Mouse (Mus musculus) limb, embryonic 12.5 days (tissue): ENCODE data around the gene Olfr933. TPM values are rescaled to one million over a fixed set of nuclear protein-coding genes. Genes with fewer than 3 reads are reported as not detected.
A peak's percentile ranks its signal among the peaks of the same experiment; 100 is the strongest.

ENCODE experiments used
- ATAC-seq: fragments of 200-750 bp; cut with Nextera tagmentation; 2 replicates; pipeline ENCODE4 v1.8.0; 2017; ENCODE audit warnings: low read depth, moderate TSS enrichment; ENCODE audit not compliant: insufficient number of reproducible peaks, insufficient read depth, low FRiP score, low TSS enrichment
- H3K27ac ChIP-seq: fragments of 300-500 bp; sonication (generic); 2 replicates; pipeline ENCODE4 v1.5.1; 2016; ENCODE audit warnings: mild to moderate bottlenecking, moderate library complexity
- H3K27me3 ChIP-seq: fragments of 300-500 bp; sonication (generic); 2 replicates; pipeline ENCODE4 v1.6.1; 2016; ENCODE audit warnings: mild to moderate bottlenecking, moderate library complexity
- H3K36me3 ChIP-seq: fragments of 300-500 bp; sonication (generic); 2 replicates; pipeline ENCODE4 v1.6.1; 2016; ENCODE audit warnings: mild to moderate bottlenecking, moderate library complexity
- H3K4me1 ChIP-seq: fragments of 300-500 bp; sonication (generic); replicated peaks from 2 replicates; pipeline ENCODE4 v1.6.1; 2016
- H3K4me2 ChIP-seq: fragments of 300-500 bp; sonication (generic); 2 replicates; pipeline ENCODE4 v1.6.1; 2016; ENCODE audit warnings: mild to moderate bottlenecking, moderate library complexity
- H3K4me3 ChIP-seq: fragments of 300-500 bp; sonication (generic); replicated peaks from 2 replicates; pipeline ENCODE4 v1.5.1; 2016; ENCODE audit warnings: mild to moderate bottlenecking
- H3K9ac ChIP-seq: fragments of 300-500 bp; sonication (generic); replicated peaks from 2 replicates; pipeline ENCODE4 v1.6.1; 2016; ENCODE audit warnings: mild to moderate bottlenecking, moderate library complexity
- H3K9me3 ChIP-seq: fragments of 300-500 bp; sonication (generic); 2 replicates; pipeline ENCODE4 v1.6.1; 2016; ENCODE audit warnings: mild to moderate bottlenecking, moderate library complexity
- WGBS: fragments of 180-500 bp; shearing (Covaris S2); methylation state at CpG from one replicate; pipeline ENCODE4 v1.1.7; 2016; 5-methylcytosine and 5-hydroxymethylcytosine counted together
- polyA plus RNA-seq: library from polyadenylated mRNA; unstranded; fragments of >200 nt; fragmentation: Nextera tagmentation; extraction: Ambion mirVana; gene quantifications from 2 replicates; pipeline ENCODE4 v1.2.1, GENCODE M21; 2016

Gene Olfr933
- polyA plus RNA-seq: not detected in 2 replicates

DNA sequence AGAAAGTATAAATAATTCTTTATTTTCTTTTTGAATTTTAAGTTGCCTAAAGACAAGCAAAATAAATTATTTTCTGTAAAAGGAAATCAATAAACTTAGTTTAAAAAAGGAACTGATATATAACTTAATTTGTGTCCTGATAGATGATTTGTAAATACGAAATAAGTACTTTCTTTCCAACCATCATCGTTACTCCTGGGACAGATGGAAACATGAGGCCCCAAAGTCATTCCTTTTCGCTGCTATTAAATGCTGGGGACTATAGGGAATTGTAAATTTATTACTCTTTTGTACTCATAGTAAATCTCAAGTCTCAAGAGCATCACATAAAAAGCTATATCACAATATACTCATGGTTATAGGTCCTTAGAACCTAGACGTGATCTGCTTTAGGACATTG lies at the start of gene Olfr933:
Olfr933 (plus strand) TSS at position 301 of the 400 bp plus-strand sequence.
- no peak within 1 kb of the TSS for H3K4me2 ChIP-seq
- no peaks in the 10 kb centered on the region for H3K4me1 ChIP-seq
- H3K9ac ChIP-seq: no peak within 1 kb of the TSS
- no peaks in the 10 kb centered on the region for H3K36me3 ChIP-seq
- no peak within 1 kb of the TSS for H3K27ac ChIP-seq
- H3K4me3 ChIP-seq: no peak within 1 kb of the TSS
- no peak for ATAC-seq
- WGBS: 78% methylated on average over 4 of the region's 4 CpGs
- H3K27me3 ChIP-seq: no peaks in the 10 kb centered on the region
- H3K9me3 ChIP-seq: no peaks in the 10 kb centered on the region

DNA sequence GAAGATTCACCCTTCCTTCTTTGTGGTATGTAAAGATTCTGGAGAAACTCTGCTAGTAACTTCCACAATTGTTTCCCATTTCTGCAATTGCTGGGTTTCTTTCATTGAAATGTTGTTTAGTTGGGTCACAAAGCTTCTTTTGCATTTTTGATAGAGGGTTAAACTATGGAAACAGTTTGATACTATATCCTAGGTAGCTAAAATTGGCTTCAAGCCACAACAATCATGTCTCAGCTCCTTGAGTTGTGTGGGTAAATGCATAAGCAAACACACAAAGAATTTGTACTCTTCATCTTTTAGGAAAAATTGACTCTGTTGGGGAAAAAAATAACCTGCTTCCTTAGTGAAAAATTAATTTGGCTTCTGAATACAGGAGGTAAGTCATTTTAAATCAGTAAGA lies 42.6 kb upstream of the Olfr933 start, which contains the start of gene Olfr930:
Olfr930 (plus strand) TSS at position 301 of the 400 bp plus-strand sequence.
- no peak within 1 kb of the TSS for H3K9ac ChIP-seq
- H3K36me3 ChIP-seq: no peaks in the 10 kb centered on the region
- no peak within 1 kb of the TSS for H3K4me3 ChIP-seq
- H3K4me1 ChIP-seq: no peaks in the 10 kb centered on the region
- H3K4me2 ChIP-seq: no peak within 1 kb of the TSS
- H3K27me3 ChIP-seq: no peaks in the 10 kb centered on the region
- H3K9me3 ChIP-seq: no peaks in the 10 kb centered on the region
- no peak within 1 kb of the TSS for H3K27ac ChIP-seq
- ATAC-seq: no peak

- Histone ChIP-seq H3K36me3 (no peaks in the 10 kb centered on the region), H3K27ac (no peak overlapping the region), H3K27me3 (no peaks in the 10 kb centered on the region), H3K4me3 (0 out of 2 replicates have a peak overlapping the region, but pooled peaks have one; percentile 7), H3K4me1 (no peaks in the 10 kb centered on the region), H3K9me3 (no peaks in the 10 kb centered on the region), H3K9ac (no peak overlapping the region), H3K4me2 (no peak overlapping the region)
- WGBS: 26% methylated on average over 7 of the region's 7 CpGs
- no peak for ATAC-seq
Observed at GRCm38 (mm10) chr9:38953401-38954123, 18.6 kb upstream of the Olfr933 start.

DNA sequence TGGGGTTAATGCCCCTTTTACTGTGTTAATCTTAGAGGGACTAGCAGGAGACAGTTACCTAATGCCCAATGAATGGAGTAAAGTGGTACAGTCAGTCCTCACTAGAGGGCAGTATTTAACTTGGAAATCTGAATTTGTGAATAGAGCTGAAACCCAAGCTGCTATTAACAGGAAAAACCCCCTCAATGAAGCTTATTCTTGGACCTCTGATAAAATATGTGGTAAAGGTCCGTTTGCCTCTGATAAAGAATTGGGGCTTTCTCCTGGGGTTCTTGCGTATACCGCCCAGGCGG lies 18.0 kb upstream of the Olfr933 start:
- no peak overlapping the region for H3K9ac ChIP-seq
- no peaks in the 10 kb centered on the region for H3K36me3 ChIP-seq
- H3K4me3 ChIP-seq: 0 out of 2 replicates have a peak overlapping the region, but pooled peaks have one; percentile 7
- no peaks in the 10 kb centered on the region for H3K4me1 ChIP-seq
- H3K27me3 ChIP-seq: no peaks in the 10 kb centered on the region
- WGBS: 72% methylated on average over 4 of the region's 4 CpGs
- no peak for ATAC-seq
- H3K4me2 ChIP-seq: no peak overlapping the region
- no peak overlapping the region for H3K27ac ChIP-seq
- no peaks in the 10 kb centered on the region for H3K9me3 ChIP-seq

- no peak within 1 kb of the TSS for H3K27ac ChIP-seq
- ATAC-seq: no peak
- WGBS: 85% methylated on average over 2 of the region's 2 CpGs
- no peak within 1 kb of the TSS for H3K9ac ChIP-seq
- H3K27me3 ChIP-seq: no peaks in the 10 kb centered on the region
- H3K36me3 ChIP-seq: no peaks in the 10 kb centered on the region
- H3K4me1 ChIP-seq: no peaks in the 10 kb centered on the region
- H3K4me2 ChIP-seq: no peak within 1 kb of the TSS
- H3K9me3 ChIP-seq: no peaks in the 10 kb centered on the region
- no peak within 1 kb of the TSS for H3K4me3 ChIP-seq
Observed at GRCm38 (mm10) chr9:38988215-38988614, 16.1 kb downstream of the Olfr933 start, which contains the start of gene Olfr934. TSS of gene Olfr934 (minus strand) at chr9:38988315.

GRCm38 (mm10) chr9:38999583-38999982 lies 27.5 kb downstream of the Olfr933 start, which contains the start of gene Olfr935:
TSS of gene Olfr935 (minus strand) at chr9:38999683.
- no peak within 1 kb of the TSS for H3K27ac ChIP-seq

DNA sequence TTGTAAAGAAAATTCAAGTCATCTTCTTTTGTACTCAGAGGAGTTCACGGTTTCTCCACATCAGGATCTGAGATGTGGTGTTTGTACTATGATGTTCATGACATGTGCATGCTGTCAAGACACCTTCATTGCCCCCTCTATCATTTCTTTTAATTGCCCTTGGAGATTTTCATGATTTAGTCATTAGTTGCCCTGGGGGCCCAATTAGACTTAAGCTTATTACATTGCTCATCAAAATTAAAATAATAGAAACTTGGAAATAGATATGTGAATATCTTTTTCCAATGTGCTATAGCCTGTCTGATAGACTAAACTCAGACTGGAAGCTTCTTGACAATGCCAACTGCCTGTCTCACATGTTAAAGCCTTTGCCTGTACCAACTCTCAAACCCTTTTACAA lies 51.2 kb downstream of the Olfr933 start, which contains the start of gene Olfr146:
Olfr146 (minus strand) TSS at position 101 of the 400 bp plus-strand sequence.
- H3K27ac ChIP-seq: no peak within 1 kb of the TSS
- H3K4me1 ChIP-seq: no peaks in the 10 kb centered on the region
- no peaks in the 10 kb centered on the region for H3K36me3 ChIP-seq
- H3K4me2 ChIP-seq: no peak within 1 kb of the TSS
- no peaks in the 10 kb centered on the region for H3K9me3 ChIP-seq
- ATAC-seq: no peak
- no peak within 1 kb of the TSS for H3K9ac ChIP-seq
- H3K4me3 ChIP-seq: no peak within 1 kb of the TSS
- H3K27me3 ChIP-seq: no peaks in the 10 kb centered on the region
- WGBS: 88% methylated on average over 1 of the region's 1 CpGs

More at GRCm38 (mm10) chr9:38999583-38999982, 27.5 kb downstream of the Olfr933 start, which contains the start of gene Olfr935:
- no peak within 1 kb of the TSS for H3K4me3 ChIP-seq
- no peak within 1 kb of the TSS for H3K4me2 ChIP-seq
- no peaks in the 10 kb centered on the region for H3K36me3 ChIP-seq
- H3K4me1 ChIP-seq: no peaks in the 10 kb centered on the region
- WGBS: 78% methylated on average over 2 of the region's 2 CpGs
- no peaks in the 10 kb centered on the region for H3K27me3 ChIP-seq
- no peak for ATAC-seq
- H3K9ac ChIP-seq: no peak within 1 kb of the TSS
- no peaks in the 10 kb centered on the region for H3K9me3 ChIP-seq

Other genes starting within 250 kb of the Olfr933 start
- gene Olfr920, start 220.0 kb upstream of the Olfr933 start, polyA plus RNA-seq: not detected in 2 replicates
- gene Olfr921, start 199.2 kb upstream of the Olfr933 start, polyA plus RNA-seq: not detected in 2 replicates
- not detected in 2 replicates for gene Olfr922, start 157.7 kb upstream of the Olfr933 start, polyA plus RNA-seq
- gene Olfr923, start 145.8 kb upstream of the Olfr933 start, polyA plus RNA-seq: not detected in 2 replicates
- not detected in 2 replicates for gene Olfr924, start 127.9 kb upstream of the Olfr933 start, polyA plus RNA-seq
- not detected in 2 replicates for gene Olfr26, start 117.3 kb upstream of the Olfr933 start, polyA plus RNA-seq
- gene Olfr926, start 95.2 kb upstream of the Olfr933 start, polyA plus RNA-seq: not detected in 2 replicates
- gene Olfr930, start 42.5 kb upstream of the Olfr933 start, polyA plus RNA-seq: not detected in 2 replicates
- gene Olfr934, start 16.0 kb downstream of the Olfr933 start, polyA plus RNA-seq: not detected in 2 replicates
- gene Olfr935, start 27.4 kb downstream of the Olfr933 start, polyA plus RNA-seq: not detected in 2 replicates
- gene Olfr146, start 51.1 kb downstream of the Olfr933 start, polyA plus RNA-seq: not detected in 2 replicates
- not detected in 2 replicates for gene Olfr937, start 92.6 kb downstream of the Olfr933 start, polyA plus RNA-seq
- gene Olfr938, start 106.6 kb downstream of the Olfr933 start, polyA plus RNA-seq: not detected in 2 replicates
- gene Olfr27, start 155.8 kb downstream of the Olfr933 start, polyA plus RNA-seq: not detected in 2 replicates
- gene Olfr943, start 194.0 kb downstream of the Olfr933 start, polyA plus RNA-seq: not detected in 2 replicates
- gene Olfr944, start 229.6 kb downstream of the Olfr933 start, polyA plus RNA-seq: not detected in 2 replicates